Mouse (Mus musculus) lung, adult 2 months (tissue): ENCODE data around the gene Sar1a.

Experiments used
- CTCF ChIP-seq: fragments of 200-500 bp; IDR thresholded peaks from 2 replicates; pipeline ENCODE4 v1.5.1; 2011; ENCODE audit warnings: mild to moderate bottlenecking, low read length, control low read depth; ENCODE audit not compliant: insufficient read depth
- POLR2A ChIP-seq: fragments of 200-500 bp; IDR thresholded peaks from 2 replicates; pipeline ENCODE4 v1.6.1; 2011; ENCODE audit warnings: low read depth, mild to moderate bottlenecking, control low read depth, low read length, borderline replicate concordance; ENCODE audit errors: extremely low read depth

DNA sequence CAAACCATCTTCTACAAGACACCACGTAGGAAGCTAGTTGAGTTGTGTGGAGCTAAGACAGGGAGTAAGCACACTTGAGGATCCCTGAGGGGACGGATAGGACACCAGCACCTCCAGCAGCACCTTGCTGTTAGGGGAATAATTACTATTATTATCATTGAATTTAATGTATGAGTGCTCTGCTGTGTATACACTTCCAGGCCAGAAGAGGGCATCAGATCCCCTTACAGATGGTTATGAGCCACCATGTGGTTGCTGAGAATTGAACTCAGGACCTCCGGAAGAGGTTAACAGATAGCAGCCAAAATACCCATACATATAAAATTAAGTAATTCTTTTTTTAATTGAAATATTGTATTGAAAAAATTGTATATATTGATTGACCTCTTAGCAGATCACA, 9.3 kb upstream of the Sar1a start:
- TF ChIP-seq POLR2A: no peak
- no peak for TF ChIP-seq CTCF
